Mouse (Mus musculus) gastrocnemius, adult 8-10 months (tissue): Measurements from ENCODE around the gene Hoxb6. TPM values are rescaled to one million over a fixed set of nuclear protein-coding genes. Genes with fewer than 3 reads are reported as not detected.

ENCODE experiments used
- DNase-seq, 2 experiments: peaks; one replicate each; pipeline ENCODE4 v3.0.0; 2022; ENCODE audit warnings: low spot score in 2 of 2
- total RNA-seq, 4 experiments: library from RNA; stranded (reverse); gene quantifications; 2 replicates each; pipeline ENCODE4 v1.2.4; 2022

Hoxb6 gene
- total RNA-seq, 4 experiments from 2014 or later: 0.29 to 0.77 (median 0.31) TPM; not detected in 1

DNA sequence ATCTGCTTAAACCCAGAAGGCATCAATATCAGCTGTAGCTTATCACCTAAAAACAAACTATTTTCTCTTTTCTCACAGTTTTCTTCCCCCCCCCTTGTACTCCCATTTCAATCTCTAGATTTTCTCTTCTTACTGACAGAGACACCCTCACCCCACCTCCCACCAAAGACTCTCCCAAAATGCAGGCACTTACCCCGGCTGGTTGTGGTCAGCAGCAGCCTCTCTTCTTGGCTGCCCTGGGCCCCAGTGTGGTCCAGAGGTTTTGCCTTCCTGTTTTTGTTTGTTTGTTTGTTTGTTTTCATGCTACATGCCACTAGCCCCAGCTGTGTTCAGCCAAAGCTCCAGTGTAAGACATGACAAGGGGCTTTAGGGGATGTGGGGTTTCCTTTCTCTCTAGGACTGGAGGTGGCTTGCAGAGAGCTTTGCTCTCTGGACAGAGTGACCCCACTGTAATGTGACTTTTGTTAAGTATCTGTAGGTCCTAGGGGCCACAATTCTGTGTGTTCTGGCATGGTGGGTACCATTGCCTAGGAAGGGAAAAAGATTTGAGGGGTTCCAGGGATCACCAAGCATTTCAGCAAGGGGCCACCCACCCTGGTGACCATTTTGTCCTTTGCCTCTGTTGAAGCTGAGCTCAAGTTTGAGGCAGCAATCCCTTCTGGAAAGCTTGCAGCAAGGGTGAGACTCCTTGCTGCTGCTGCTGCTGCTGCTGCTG, 24.1 kb upstream of the Hoxb6 start:
- no peak for DNase-seq

DNA sequence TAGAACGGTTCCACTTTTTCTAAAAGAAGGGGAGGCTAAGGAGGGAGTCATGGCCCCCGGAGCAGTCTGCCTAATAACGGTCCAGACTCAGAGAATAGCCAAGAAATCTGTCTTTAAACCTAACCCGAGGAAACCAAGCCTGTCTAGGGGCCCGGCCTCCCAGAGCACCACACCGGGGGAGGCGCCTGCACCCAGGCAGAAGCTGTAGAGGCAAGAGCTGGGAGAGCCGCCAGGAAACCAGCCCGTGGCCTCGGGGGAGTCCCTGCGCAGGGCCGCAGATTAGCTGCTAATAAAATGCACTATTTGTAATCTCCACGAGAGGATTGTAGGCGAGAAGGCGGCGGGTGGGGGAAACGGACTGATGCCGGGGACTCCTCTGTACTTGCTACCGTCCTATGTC, 22.4 kb upstream of the Hoxb6 start:
- DNase-seq: no peak

DNA sequence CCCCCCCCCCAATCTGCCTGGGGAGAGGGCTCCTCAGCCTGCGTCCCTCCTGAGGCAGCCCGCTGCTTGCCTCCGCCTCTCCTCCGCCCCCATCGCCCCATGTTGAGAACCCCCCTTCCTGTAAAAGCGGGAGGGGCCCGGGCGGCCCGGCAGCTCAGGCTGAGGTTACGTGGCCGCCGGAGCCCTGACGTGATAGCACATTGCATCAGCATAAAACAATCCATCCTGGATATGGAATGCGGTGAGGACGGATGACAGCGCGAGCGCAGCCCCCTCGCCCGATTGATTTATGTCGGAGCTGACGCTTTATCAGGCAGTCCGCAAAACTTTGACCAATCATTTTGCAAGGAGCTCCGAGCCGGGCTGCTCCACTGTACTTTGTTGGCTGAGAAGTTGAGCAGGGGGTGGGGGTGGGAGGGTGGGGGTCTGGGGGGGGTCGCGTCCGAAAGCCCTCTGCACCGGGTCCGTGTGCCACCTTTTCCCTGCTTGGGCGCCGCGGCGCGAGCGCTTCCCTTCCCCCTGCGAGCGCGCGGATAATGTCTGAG, 21.2 kb upstream of the Hoxb6 start, which contains the start of gene Hoxb9:
TSS of gene Hoxb9 (plus strand) at position 462 of the 545 bp plus-strand sequence.
- DNase-seq: no peak

GRCm38 (mm10) chr11:96271541-96272011, 20.7 kb upstream of the Hoxb6 start:
- no peak for DNase-seq

DNA sequence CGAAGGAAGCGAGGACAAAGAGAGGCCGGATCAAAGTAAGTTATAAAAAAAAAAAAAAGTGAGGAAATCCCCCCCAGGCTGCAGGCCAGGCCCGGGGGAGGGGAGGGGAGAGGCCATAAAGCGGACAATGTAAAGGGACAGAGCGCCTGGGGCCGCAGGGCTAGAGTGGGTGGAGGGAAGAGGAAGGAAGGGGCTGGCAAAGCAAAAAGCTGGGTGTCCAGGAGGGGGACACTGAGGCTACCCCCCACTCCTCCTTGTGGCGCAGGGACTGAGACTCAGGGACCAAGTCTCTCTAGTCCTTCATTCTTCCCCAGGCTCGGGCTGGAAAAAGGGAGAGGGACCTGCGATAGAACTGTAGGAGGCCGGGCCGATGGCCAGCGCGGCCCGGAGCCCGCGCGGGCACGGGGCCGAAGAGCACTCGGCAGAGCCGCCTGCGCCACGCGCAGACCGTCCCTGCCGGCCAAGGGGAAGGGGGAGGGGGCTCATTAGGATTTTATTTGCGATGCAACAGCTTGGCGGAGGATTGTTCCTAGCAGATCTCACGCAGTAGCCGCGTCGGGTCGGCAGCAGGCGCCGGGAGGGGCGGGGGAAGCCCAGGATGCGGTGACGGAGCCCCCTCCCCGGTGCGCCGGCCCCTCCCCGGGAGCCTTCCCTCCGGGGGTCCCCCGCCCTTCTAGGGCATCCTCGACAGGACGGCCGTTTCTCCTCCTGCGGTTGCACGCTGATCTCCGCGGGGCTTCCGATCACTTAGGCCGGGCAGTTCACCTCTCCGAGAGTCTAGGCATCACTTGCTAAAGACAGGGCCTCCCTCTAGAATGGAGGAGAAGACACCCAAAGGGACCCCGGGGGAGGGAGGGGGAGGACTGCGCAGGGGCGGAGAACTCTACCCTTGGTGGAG, 20.0 kb upstream of the Hoxb6 start:
- DNase-seq: no peak

DNA sequence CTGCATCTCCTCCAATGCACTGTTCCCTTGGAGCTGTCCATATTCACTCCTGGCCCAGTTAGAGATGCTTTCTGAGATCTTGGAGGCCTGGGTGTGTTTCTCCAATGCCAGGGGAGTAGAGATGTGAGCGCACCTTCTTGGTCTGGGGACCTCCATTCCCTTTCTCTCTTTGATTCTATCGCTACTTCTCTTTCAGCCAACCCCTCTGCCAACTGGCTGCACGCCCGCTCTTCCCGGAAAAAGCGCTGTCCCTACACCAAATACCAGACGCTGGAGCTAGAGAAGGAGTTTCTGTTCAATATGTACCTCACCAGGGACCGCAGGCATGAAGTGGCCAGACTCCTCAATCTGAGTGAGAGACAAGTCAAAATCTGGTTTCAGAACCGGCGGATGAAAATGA, 17.8 kb upstream of the Hoxb6 start:
- no peak for DNase-seq

- DNase-seq: no peak
These were observed 16.4 kb upstream of the Hoxb6 start for GRCm38 (mm10) chr11:96275896-96276295.

DNA sequence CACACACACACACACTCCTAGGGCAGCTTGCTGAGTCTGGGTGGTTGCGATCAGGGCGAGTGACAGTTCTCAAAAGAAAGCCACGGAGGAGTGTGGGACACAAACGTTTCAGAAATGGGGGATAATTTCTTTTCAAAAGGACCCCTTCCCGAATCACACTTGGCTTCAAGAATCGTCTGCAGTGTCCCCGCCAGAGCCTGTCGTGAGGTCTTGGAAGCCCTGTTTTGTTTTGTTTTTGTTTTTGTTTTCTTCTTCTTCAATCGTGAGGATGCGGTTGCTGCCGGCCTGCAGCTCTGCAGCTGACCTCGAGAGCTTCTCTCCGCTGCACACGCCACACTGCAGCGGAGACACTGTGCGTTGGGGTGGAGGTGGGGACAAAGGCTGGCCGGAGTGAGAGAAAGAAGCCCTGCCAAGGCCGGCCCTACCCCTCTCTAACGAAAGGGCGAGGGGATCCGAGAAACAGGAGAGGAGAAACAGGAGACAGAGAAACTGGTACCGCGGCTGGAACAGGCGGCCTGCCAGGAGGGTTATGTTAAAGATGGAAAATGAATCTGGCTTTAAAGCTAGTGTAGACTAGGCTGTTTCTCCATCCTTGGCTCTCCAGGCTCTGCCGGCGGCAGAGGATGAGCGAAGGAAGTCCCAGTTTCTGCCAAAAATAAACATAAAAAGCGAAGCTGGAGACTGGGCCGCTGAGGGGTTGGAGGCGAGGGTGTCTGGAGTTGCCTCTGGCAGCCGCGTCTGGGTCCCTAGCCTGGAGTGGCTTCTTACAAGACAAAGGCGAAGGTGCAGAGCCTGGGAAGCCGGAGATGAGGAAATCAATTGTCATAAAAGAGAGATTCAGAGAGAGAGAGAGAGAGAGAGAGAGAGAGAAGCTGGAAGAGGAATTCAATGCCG, 14.9 kb upstream of the Hoxb6 start:
- DNase-seq: no peak

DNA sequence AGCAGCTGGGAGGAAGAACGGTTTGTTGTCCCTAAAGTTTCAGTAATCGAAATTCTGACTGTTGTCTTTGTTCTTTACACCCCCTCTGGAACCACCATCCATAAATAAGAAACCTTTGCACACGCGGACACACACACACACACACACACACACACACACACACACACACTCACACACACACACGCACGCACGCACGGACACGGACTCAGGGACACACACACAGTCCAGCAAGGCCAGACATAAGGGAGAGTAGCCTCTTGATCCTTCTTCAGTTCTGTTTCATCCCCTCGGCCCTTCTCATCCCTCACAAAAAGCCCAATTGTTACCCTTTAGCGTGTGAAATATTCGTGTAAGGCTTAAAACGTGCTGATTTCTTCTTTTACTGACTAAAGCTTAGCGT, 14.0 kb upstream of the Hoxb6 start:
- no peak for DNase-seq

- DNase-seq: peak; percentile 35 to 59
These were observed 13.5 kb upstream of the Hoxb6 start for GRCm38 (mm10) chr11:96278773-96279172.

DNA sequence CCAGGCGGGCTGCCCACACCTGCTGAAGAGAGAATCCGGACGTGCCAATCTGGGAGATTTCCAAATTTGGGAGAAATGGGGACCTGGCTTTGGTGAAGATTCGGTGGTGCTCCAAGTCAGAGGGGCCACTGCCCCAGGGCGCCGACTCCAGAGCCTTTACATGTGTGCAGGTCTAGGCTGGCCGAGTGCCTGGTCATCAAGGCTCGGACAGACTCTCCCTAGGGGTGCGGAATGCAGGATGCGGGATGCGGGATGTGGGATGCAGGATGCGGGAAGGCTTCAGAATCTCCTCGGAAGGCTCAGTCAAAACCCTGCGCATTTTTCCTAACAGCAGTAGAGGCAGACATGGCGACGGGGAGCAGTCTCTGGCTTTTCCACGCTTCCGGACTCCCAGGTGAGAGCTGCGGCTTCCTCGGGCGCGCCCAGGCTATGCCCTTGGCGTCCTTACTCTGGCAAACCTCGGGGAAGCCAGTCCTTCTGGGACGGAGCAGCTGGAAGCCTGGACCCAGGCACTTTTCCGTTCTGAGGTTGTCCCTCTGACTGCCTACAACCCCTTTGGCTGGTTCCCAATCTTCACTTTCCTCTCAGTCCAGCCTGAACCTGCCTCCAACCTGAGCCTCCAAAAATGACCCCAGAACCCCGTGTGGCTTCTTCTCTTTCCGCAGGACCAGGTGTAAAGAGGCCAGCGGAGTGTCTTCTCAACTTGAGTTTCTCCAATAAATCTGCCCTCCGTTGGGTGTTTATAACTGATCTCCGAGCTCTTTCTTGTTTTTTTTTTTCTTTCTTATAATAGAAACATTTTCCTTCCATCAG, 12.6 kb upstream of the Hoxb6 start:
- DNase-seq: no peak

DNA sequence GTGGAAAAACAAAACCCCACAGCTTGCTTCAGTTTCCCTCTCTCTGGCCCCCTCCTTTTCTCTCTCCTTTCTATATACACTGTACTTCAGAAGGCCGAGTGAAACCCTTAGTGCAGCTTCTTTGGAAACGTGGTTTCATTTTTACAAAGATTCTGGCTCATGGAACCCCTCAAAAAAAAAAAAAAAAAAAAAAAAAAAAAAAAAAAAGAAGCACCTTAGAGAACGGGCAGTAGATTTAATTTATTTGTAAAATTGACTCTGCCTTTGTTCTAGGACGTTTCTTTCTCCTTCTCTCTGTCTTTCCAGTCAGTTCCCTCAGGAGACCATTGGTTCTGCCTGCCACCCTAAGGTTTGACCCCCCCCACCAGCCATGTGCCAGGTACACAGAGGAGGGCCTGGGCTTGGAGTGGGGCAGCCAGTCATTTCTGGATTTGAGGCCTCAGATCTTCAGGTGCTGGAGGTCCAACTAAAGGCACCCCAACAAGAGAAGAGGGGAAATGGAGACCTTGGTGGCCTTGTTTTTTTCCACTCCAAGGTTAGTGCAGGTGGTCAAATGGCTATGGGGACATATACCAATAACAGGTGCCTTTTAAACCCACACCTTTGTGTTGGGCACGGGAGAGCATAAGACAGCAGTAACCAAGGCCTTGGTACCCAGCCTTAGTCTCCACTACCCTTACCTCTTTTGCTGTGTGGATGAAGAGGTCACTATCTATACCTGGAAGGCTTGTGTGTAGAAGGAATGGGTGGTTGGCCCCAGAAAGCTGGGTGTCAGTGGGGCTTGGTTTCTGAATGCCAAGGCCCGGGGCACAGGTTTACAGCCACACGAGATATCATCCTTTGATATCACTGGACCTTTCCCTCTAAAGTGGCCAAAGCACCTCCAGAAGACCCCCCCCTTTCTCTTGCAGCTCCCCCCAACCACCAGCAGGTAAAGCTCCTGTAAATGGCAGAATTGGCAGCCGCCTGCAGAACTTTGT, 11.6 kb upstream of the Hoxb6 start:
- no peak for DNase-seq

- DNase-seq: no peak
These were observed 10.9 kb upstream of the Hoxb6 start for GRCm38 (mm10) chr11:96281396-96281795.

DNA sequence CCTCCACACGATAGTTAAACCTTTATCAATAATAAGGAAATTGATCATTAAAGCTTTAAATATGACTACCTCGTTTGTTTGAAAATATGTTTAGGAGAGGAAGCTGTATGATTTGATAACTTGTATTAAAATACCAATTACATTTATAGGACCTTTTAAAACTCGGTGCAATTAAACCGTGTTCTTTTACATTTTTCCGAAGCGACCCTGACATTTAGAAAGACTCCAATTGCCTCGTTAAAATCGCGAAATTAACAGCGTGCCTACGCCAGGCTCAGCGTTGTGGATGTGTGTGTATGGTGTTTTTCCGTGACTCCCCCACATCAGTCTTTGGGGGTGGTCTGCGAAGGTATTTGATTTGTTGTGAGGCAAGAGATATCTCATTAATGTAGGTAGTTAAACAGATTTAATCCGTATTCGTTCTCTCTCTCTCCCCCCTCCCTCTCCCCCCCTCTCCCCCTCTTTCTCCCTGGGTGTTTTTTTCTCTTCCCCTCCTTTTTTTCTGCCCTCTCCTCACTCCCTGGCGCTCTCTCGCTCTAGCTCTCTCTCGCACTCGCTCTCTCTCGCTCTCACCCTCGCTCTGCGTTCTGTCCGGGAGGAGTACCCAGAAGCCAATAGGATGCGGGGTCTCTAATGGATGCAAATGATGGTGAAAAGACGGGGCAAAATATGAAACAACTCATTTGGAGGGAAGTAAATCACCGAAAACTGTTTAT, 10.3 kb upstream of the Hoxb6 start, which contains the start of gene Hoxb8:
TSS of gene Hoxb8 (plus strand) at position 51 of the 716 bp plus-strand sequence.
- DNase-seq: no peak

DNA sequence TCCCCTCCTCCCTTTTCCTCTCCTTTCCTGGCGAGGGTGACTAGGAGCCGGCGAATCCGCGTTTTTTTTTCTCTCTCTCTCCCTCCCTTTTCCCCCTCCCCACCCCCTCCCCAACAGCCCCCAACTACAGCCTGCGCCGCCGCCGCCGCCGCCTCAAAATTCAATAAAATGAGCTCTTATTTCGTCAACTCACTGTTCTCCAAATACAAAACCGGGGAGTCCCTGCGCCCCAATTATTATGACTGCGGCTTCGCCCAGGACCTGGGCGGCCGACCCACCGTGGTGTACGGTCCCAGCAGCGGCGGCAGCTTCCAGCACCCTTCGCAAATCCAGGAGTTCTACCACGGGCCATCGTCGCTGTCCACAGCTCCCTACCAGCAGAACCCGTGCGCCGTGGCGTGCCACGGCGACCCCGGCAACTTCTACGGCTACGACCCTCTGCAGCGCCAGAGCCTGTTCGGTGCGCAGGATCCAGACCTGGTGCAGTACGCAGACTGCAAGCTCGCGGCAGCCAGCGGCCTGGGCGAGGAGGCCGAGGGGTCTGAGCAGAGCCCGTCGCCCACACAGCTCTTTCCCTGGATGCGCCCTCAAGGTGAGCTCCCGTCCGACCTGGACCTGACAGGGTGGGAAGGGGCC, 9.4 kb upstream of the Hoxb6 start:
- DNase-seq: no peak

GRCm38 (mm10) chr11:96284041-96284749, 8.1 kb upstream of the Hoxb6 start:
- no peak for DNase-seq
